Mouse (Mus musculus) midbrain, embryonic 15.5 days (tissue): ENCODE results near the gene 1700019N19Rik. TPM values are rescaled to one million over a fixed set of nuclear protein-coding genes. Genes with fewer than 3 reads are reported as not detected.
A peak's percentile ranks its signal among the peaks of the same experiment; 100 is the strongest.

Experiments
- ATAC-seq: fragments of 200-750 bp; cut with Nextera tagmentation; replicated peaks from 2 replicates; pipeline ENCODE4 v1.8.0; 2017; ENCODE audit warnings: moderate TSS enrichment
- H3K27ac ChIP-seq: fragments of 300-500 bp; sonication (generic); 2 replicates; pipeline ENCODE4 v1.5.1; 2015; ENCODE audit warnings: mild to moderate bottlenecking, inconsistent platforms
- H3K27me3 ChIP-seq: fragments of 300-500 bp; sonication (generic); replicated peaks from 2 replicates; pipeline ENCODE4 v1.6.1; 2015; ENCODE audit warnings: inconsistent platforms
- H3K36me3 ChIP-seq: fragments of 300-500 bp; sonication (generic); replicated peaks from 2 replicates; pipeline ENCODE4 v1.6.1; 2015; ENCODE audit warnings: inconsistent platforms
- H3K4me1 ChIP-seq: fragments of 300-500 bp; sonication (generic); 2 replicates; pipeline ENCODE4 v1.6.1; 2015; ENCODE audit warnings: inconsistent platforms
- H3K4me2 ChIP-seq: fragments of 300-500 bp; sonication (generic); 2 replicates; pipeline ENCODE4 v1.6.1; 2015; ENCODE audit warnings: inconsistent platforms, mild to moderate bottlenecking, moderate library complexity
- H3K4me3 ChIP-seq: fragments of 300-500 bp; sonication (generic); 2 replicates; pipeline ENCODE4 v1.5.1; 2015; ENCODE audit warnings: mild to moderate bottlenecking, inconsistent platforms
- H3K9ac ChIP-seq: fragments of 300-500 bp; sonication (generic); 2 replicates; pipeline ENCODE4 v1.6.1; 2015; ENCODE audit warnings: mild to moderate bottlenecking, inconsistent platforms
- H3K9me3 ChIP-seq: fragments of 300-500 bp; sonication (generic); 2 replicates; pipeline ENCODE4 v1.6.1; 2016; ENCODE audit warnings: inconsistent platforms
- WGBS: fragments of 180-500 bp; shearing (Covaris S2); methylation state at CpG from one replicate; pipeline ENCODE4 v1.1.7; 2015; ENCODE audit warnings: mixed read lengths; 5-methylcytosine and 5-hydroxymethylcytosine counted together
- polyA plus RNA-seq: library from polyadenylated mRNA; unstranded; fragments of >200 nt; fragmentation: Nextera tagmentation; extraction: Ambion mirVana; gene quantifications from 2 replicates; pipeline ENCODE4 v1.2.1, GENCODE M21; 2015

1700019N19Rik gene
- polyA plus RNA-seq, result not detected in 2 replicates

DNA sequence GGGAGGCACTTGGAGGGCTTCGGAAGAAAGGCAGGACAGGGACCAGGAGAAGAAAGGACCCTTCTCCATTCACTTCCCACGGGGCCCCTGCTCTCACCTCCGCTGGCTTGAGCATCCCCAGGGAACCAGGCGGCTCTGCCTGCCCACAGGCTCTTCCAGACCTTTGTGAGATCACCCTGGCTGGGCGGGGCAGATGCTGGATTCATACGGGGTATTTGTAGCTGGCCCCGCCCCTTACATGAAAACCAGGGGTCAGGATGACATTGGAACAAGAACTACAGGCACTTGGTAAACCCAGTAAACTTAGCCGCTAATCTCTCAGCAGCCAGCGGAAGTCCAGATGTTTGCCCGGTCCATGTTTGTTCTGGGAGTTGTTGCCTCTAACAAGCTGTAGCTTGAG is at the start of gene 1700019N19Rik:
Gene 1700019N19Rik (minus strand): TSS at position 178 of the 400 bp plus-strand sequence.
- H3K4me3 ChIP-seq, result no peak within 1 kb of the TSS
- H3K36me3 ChIP-seq, result peaks cover 6% of the 10 kb centered on the region
- WGBS, result 42% methylated on average over 10 of the region's 10 CpGs
- no peaks in the 10 kb centered on the region for H3K9me3 ChIP-seq
- no peak for ATAC-seq
- no peaks in the 10 kb centered on the region for H3K27me3 ChIP-seq
- H3K9ac ChIP-seq, result no peak within 1 kb of the TSS
- no peak within 1 kb of the TSS for H3K4me2 ChIP-seq
- H3K4me1 ChIP-seq, result peaks cover 6% of the 10 kb centered on the region; the same call in 1 of the 2 replicates
- peak within 1 kb of the TSS; percentile 32; the same call in 1 of the 2 replicates for H3K27ac ChIP-seq

GRCm38 (mm10) chr19:58843606-58844005 is 49.3 kb upstream of the 1700019N19Rik start:
- no peak overlapping the region for H3K4me3 ChIP-seq
- peaks cover 24% of the 10 kb centered on the region for H3K4me1 ChIP-seq
- no peak for ATAC-seq
- no peaks in the 10 kb centered on the region for H3K36me3 ChIP-seq
- no peaks in the 10 kb centered on the region for H3K27me3 ChIP-seq
- 81% methylated on average over 3 of the region's 3 CpGs for WGBS
- H3K9ac ChIP-seq, result no peak overlapping the region
- no peaks in the 10 kb centered on the region for H3K9me3 ChIP-seq
- no peak overlapping the region for H3K27ac ChIP-seq
- no peak overlapping the region for H3K4me2 ChIP-seq

GRCm38 (mm10) chr19:58840721-58841271 is 46.5 kb upstream of the 1700019N19Rik start:
- WGBS, result 65% methylated on average over 5 of the region's 5 CpGs
- Histone ChIP-seq H3K27me3 (no peaks in the 10 kb centered on the region), H3K9ac (no peak overlapping the region), H3K4me2 (no peak overlapping the region), H3K36me3 (no peaks in the 10 kb centered on the region), H3K9me3 (no peaks in the 10 kb centered on the region), H3K4me1 (peaks cover 24% of the 10 kb centered on the region), H3K27ac (peak overlapping the region; percentile 48), H3K4me3 (no peak overlapping the region)
- ATAC-seq, result peak; percentile 45; the same call in 1 of the 2 replicates

- no peak overlapping the region for H3K9ac ChIP-seq
- H3K36me3 ChIP-seq, result no peaks in the 10 kb centered on the region
- H3K4me3 ChIP-seq, result no peak overlapping the region
- H3K9me3 ChIP-seq, result no peaks in the 10 kb centered on the region
- H3K4me1 ChIP-seq, result peaks cover 24% of the 10 kb centered on the region
- no peak for ATAC-seq
- 86% methylated on average over 4 of the region's 4 CpGs for WGBS
- no peaks in the 10 kb centered on the region for H3K27me3 ChIP-seq
- no peak overlapping the region for H3K4me2 ChIP-seq
- H3K27ac ChIP-seq, result no peak overlapping the region
These were observed 45.5 kb upstream of the 1700019N19Rik start for GRCm38 (mm10) chr19:58839806-58840205.

DNA sequence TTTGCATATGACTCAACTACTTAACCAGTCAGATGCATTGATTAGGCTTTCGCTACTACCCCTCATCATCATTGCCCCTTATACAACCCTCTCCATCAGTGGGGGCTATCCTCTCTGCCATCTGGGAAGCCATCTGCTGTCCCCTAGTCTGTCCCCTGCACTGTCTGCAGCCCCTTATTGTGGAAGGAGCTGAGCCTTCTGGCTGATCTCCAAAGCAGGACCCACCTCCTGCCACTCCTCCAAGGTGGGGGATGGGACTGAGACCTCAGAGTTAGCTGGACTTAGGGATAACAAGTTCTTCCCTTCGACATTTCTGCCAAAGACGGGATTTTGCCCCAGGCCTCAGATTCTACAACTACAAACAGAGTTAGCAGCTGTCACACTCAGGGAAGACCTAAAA is 45.1 kb upstream of the 1700019N19Rik start:
- Histone ChIP-seq H3K4me2 (no peak overlapping the region), H3K9me3 (no peaks in the 10 kb centered on the region), H3K9ac (no peak overlapping the region), H3K27ac (no peak overlapping the region), H3K27me3 (no peaks in the 10 kb centered on the region), H3K4me3 (no peak overlapping the region), H3K36me3 (no peaks in the 10 kb centered on the region), H3K4me1 (peaks cover 24% of the 10 kb centered on the region)
- no peak for ATAC-seq
- WGBS, result 48% methylated on average over 3 of the region's 3 CpGs

DNA sequence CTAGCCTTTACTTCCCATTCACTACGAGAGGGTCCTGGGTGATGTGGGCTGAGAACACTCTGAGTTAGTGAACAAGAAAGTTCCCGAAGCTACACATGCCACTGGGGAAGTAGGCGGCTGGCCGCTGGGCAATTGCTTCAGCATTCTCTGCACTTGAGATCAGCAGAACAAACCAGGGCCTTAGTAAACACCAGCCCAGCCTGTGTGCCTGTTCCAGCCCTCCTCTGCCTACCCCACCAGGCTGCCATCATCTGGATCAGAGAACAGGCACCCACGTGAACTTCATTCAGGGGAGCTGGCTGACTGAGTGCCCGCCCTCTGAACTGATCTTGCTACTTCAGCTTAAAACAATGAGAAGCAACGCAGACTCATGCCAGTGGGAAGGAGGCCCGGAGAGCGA is 44.4 kb upstream of the 1700019N19Rik start:
- 72% methylated on average over 9 of the region's 9 CpGs for WGBS
- no peak overlapping the region for H3K9ac ChIP-seq

DNA sequence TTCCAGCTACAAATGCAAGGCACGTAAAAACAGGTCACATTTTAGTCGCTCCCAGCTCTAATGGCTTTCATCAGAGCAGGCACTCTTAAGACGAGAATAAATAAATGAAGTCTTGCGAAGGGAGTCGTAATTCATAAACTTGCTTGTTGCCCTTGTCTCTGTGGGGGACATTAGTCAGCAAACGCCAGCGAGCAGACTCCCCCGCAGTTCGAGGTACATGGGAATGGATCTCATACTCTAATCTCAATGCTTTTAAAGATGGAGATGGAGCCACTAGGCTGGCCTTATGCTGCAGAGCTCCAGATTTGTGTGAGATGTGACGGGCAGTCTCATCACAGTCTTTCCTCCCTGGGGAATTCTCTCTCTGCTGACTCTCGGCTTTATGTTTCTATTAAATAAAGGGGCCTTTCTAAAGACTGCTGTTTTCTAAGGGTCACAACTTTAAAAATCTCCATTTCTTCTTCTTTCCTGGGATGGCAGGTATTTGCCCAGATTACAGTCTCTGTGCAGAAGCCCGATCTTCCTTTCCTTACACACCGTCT is 39.4 kb upstream of the 1700019N19Rik start:
- WGBS, result 67% methylated on average over 13 of the region's 13 CpGs
- Histone ChIP-seq H3K4me1 (peaks cover 14% of the 10 kb centered on the region; the same call in 1 of the 2 replicates), H3K4me3 (no peak overlapping the region), H3K9me3 (no peaks in the 10 kb centered on the region), H3K27ac (no peak overlapping the region), H3K9ac (no peak overlapping the region), H3K4me2 (no peak overlapping the region), H3K36me3 (no peaks in the 10 kb centered on the region), H3K27me3 (no peaks in the 10 kb centered on the region)
- no peak for ATAC-seq

More for the DNA sequence above, 44.4 kb upstream of the 1700019N19Rik start:
- Histone ChIP-seq H3K9me3 (no peaks in the 10 kb centered on the region), H3K27me3 (no peaks in the 10 kb centered on the region), H3K4me3 (no peak overlapping the region), H3K27ac (no peak overlapping the region), H3K4me2 (no peak overlapping the region), H3K36me3 (no peaks in the 10 kb centered on the region), H3K4me1 (peaks cover 24% of the 10 kb centered on the region)
- no peak for ATAC-seq

GRCm38 (mm10) chr19:58832988-58833387 is 38.7 kb upstream of the 1700019N19Rik start:
- Histone ChIP-seq H3K27ac (no peak overlapping the region), H3K4me3 (no peak overlapping the region), H3K4me2 (no peak overlapping the region), H3K9ac (no peak overlapping the region), H3K27me3 (no peaks in the 10 kb centered on the region), H3K36me3 (no peaks in the 10 kb centered on the region), H3K9me3 (no peaks in the 10 kb centered on the region), H3K4me1 (peaks cover 14% of the 10 kb centered on the region; the same call in 1 of the 2 replicates)
- no peak for ATAC-seq
- WGBS, result 74% methylated on average over 2 of the region's 2 CpGs

DNA sequence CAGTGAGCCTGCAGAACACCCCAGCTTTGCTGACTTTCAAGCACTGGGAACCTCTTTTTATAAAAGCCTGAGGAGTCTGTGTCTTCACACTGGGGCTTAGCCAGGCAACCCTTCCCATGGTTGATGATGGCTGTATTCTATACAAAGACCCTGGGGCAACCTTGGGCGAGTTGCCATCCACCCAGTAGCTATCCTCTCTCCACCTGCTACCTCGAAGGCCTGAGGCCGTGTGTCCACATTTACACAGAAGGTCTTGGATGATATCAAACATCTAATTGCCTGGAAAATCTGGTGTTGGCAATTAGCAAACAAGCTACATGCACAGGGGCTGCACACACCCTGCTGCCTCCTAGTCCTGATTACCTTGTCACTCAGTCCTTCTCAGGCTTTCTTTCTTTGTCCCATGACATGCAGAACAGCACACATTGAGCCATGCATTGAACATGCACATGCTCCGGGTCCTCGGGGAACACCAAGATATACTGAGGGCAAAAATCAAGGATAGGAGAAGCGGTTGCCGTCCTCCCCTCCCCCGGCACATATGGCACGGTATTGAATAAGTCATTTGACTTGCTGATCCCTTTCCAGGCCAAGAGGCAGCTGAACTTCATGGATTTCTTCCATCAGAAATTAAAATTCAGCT is 37.1 kb upstream of the 1700019N19Rik start:
- H3K4me3 ChIP-seq, result no peak overlapping the region
- H3K9me3 ChIP-seq, result no peaks in the 10 kb centered on the region
- ATAC-seq, result peak; percentile 63
- H3K4me1 ChIP-seq, result peaks cover 14% of the 10 kb centered on the region; the same call in 1 of the 2 replicates
- H3K27ac ChIP-seq, result no peak overlapping the region; the same call in 1 of the 2 replicates
- 47% methylated on average over 9 of the region's 9 CpGs for WGBS
- H3K27me3 ChIP-seq, result no peaks in the 10 kb centered on the region
- no peaks in the 10 kb centered on the region for H3K36me3 ChIP-seq
- no peak overlapping the region for H3K9ac ChIP-seq
- no peak overlapping the region for H3K4me2 ChIP-seq

DNA sequence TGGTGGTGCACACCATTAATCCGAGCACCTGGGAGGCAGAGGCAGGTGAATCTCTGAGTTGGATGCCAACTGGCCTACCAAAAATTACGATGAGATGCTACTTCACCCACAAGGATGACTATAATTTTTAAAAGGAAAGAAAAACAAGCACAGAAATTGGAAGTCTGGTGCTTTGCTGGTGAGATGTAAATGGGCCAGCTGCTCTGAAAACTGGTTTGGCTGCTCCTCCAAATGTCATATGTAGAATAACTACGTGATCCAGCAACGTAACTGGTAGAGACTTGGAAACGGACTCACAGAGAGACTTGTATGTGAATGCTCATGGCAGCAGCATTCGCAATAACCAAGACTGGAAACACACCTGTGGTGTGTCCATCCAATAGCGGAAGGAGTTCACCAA is 35.9 kb upstream of the 1700019N19Rik start:
- Histone ChIP-seq H3K27ac (peak overlapping the region; percentile 38; the same call in 1 of the 2 replicates), H3K27me3 (no peaks in the 10 kb centered on the region), H3K9me3 (no peaks in the 10 kb centered on the region), H3K4me1 (peaks cover 14% of the 10 kb centered on the region; the same call in 1 of the 2 replicates), H3K36me3 (0 out of 2 replicates have a peak, but pooled peaks cover under 1% of the 10 kb centered on the region), H3K9ac (no peak overlapping the region), H3K4me3 (no peak overlapping the region), H3K4me2 (no peak overlapping the region)
- ATAC-seq, result no peak
- 90% methylated on average over 7 of the region's 7 CpGs for WGBS

- Histone ChIP-seq H3K27ac (peak overlapping the region; percentile 38; the same call in 1 of the 2 replicates), H3K4me1 (peaks cover 14% of the 10 kb centered on the region; the same call in 1 of the 2 replicates), H3K4me3 (no peak overlapping the region), H3K27me3 (no peaks in the 10 kb centered on the region), H3K4me2 (no peak overlapping the region), H3K36me3 (peaks cover 7% of the 10 kb centered on the region; the same call in 1 of the 2 replicates), H3K9me3 (no peaks in the 10 kb centered on the region), H3K9ac (no peak overlapping the region)
- ATAC-seq, result peak; percentile 49; the same call in 1 of the 2 replicates
- WGBS, result 41% methylated on average over 5 of the region's 5 CpGs
These were observed 35.3 kb upstream of the 1700019N19Rik start for GRCm38 (mm10) chr19:58829575-58829974.

DNA sequence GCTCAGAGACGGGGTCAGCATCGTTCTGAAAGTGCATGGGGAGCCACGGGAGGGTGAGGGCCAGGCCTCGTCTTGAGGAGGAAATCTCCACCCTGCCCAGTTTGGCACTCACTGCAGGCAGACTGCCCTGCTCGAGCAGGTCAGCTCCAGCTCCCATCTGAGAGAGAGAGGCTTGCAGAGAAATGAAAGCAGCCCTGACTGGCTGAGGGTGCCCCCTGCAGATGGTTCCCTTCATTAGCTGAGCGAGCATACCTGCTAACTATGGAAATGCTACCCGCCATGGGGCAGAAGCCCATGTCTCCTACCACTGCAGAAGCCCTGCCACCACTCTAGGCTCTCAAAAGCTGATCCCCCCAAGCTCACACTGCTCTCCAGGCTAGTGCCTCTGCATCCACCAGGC is 33.4 kb upstream of the 1700019N19Rik start:
- no peaks in the 10 kb centered on the region for H3K27me3 ChIP-seq
- H3K9me3 ChIP-seq, result no peaks in the 10 kb centered on the region
- no peak overlapping the region for H3K27ac ChIP-seq
- no peak for ATAC-seq
- peaks cover 9% of the 10 kb centered on the region; the same call in 1 of the 2 replicates for H3K36me3 ChIP-seq
- peaks cover 12% of the 10 kb centered on the region; the same call in 1 of the 2 replicates for H3K4me1 ChIP-seq
- WGBS, result 67% methylated on average over 7 of the region's 7 CpGs
- no peak overlapping the region for H3K4me3 ChIP-seq
- H3K4me2 ChIP-seq, result no peak overlapping the region
- no peak overlapping the region for H3K9ac ChIP-seq
